10 mouse cellular contexts compared by ENCODE assay signal in the genomic region with DNA sequence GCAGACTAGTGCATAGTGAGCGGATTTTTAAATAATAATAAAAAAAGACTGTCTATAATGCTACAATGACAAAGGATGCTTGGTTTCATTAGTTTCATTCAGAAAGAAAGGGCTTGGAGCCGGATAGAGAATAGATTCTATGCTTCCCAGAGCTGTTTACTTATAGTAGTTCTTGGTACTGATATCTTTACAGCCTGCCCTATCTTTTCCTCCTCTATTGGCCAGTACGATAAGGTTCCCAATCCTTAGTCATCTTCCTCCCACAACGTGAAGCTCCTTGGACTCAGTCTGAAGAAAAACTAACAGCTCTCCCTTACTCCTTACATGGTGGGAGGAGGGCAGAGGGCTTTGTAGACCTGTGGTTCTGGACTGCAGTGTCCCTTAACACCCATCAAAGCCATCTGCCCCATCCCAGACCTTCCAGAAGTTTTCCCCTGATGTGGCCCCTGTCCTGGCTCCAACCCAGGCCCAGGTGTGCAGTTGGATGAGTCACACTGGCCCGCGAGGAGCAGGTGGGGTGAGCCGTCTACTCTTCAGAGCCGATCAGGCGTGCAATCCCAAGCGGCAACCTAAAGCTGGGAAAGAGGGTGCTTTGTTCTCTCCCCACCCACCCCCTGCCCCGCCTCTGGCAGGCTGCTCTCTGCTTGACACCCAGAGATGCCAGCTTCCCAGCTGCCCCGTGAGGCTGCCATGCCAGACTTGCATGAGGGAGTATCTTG.
DNase-seq lines count a peak whose midpoint lies in the region; ATAC-seq and TF ChIP-seq lines count a peak whose summit lies in the region.
"Had no signal": no experiment of that assay in that cellular context is flagged by ENCODE, and none has a peak within 500 bp of the region (broad histone marks: within the 10 kb centered on the region; RNA-seq: fewer than 3 reads in every experiment).

No protein-coding gene starts in this region.

- no peaks in the 10 kb centered on the region for H3K9me3 ChIP-seq in forebrain, embryonic 10.5 days
- no peaks in the 10 kb centered on the region for H3K9me3 ChIP-seq in forebrain, embryonic 11.5 days (ENCODE audit: control insufficient read depth, low read length)
- H3K9me3 ChIP-seq in limb, embryonic 12.5 days: no peaks in the 10 kb centered on the region
- H3K9me3 ChIP-seq in limb, embryonic 10.5 days (replicated peaks): no peaks in the 10 kb centered on the region
- no peaks in the 10 kb centered on the region for H3K9me3 ChIP-seq in intestine, embryonic 15.5 days

- peak overlapping the region; percentile 62; the same call in 1 of the 2 replicates for H3K27ac ChIP-seq in forebrain, embryonic 10.5 days
- H3K27ac ChIP-seq in forebrain, embryonic 11.5 days (ENCODE audit: low read depth, low read length): no peak overlapping the region
- H3K27ac ChIP-seq in limb, embryonic 12.5 days: no peak overlapping the region
- H3K27ac ChIP-seq in limb, embryonic 10.5 days: no peak overlapping the region
- H3K27ac ChIP-seq in intestine, embryonic 15.5 days: no peak overlapping the region

- TF ChIP-seq POLR2A in brain, embryonic 14.5 days (IDR thresholded peaks at IDR 0.05; ENCODE audit: borderline replicate concordance, extremely low read depth, insufficient read depth, insufficient read length, poor library complexity, severe bottlenecking): no peak

- H3K4me1 ChIP-seq in forebrain, embryonic 10.5 days: peaks cover 8% of the 10 kb centered on the region
- no peaks in the 10 kb centered on the region for H3K4me1 ChIP-seq in forebrain, embryonic 11.5 days (replicated peaks; ENCODE audit: control insufficient read depth, insufficient read depth, low read length)
- H3K4me1 ChIP-seq in limb, embryonic 12.5 days (replicated peaks): 0 out of 2 replicates have a peak, but pooled peaks cover 3% of the 10 kb centered on the region
- H3K4me1 ChIP-seq in limb, embryonic 10.5 days: no peaks in the 10 kb centered on the region
- 0 out of 2 replicates have a peak, but pooled peaks cover 5% of the 10 kb centered on the region for H3K4me1 ChIP-seq in intestine, embryonic 15.5 days (replicated peaks)

- no peak for TF ChIP-seq CTCF in brain, embryonic 14.5 days (IDR thresholded peaks at IDR 0.05; ENCODE audit: borderline replicate concordance, extremely low read depth, insufficient read depth, insufficient read length)

- H3K4me2 ChIP-seq in forebrain, embryonic 11.5 days (ENCODE audit: low read depth, low read length, severe bottlenecking): no peak overlapping the region
- no peak overlapping the region for H3K4me2 ChIP-seq in limb, embryonic 12.5 days
- no peak overlapping the region for H3K4me2 ChIP-seq in intestine, embryonic 15.5 days (replicated peaks)

- no peak for DNase-seq in forebrain, embryonic 10.5 days (ENCODE audit: extremely low spot score, low spot score)
- no peak for DNase-seq in forebrain, embryonic 11.5 days (ENCODE audit: low spot score)
- DNase-seq in limb, embryonic 10.5 days (ENCODE audit: low spot score): no peak
- DNase-seq in brain, embryonic 14.5 days (ENCODE audit: low read depth): peak; percentile 81
- DNase-seq in thymus, postnatal 36 days: no peak
- DNase-seq in adrenal gland, postnatal 10 days: no peak
- DNase-seq: gastrocnemius, postnatal 10 days; heart, postnatal 36 days had no signal

- H3K27me3 ChIP-seq in forebrain, embryonic 10.5 days (ENCODE audit: poor library complexity, severe bottlenecking): no peaks in the 10 kb centered on the region
- no peaks in the 10 kb centered on the region for H3K27me3 ChIP-seq in forebrain, embryonic 11.5 days (ENCODE audit: control insufficient read depth, insufficient read depth, low read length)
- H3K27me3 ChIP-seq in limb, embryonic 12.5 days: no peaks in the 10 kb centered on the region
- peaks cover 16% of the 10 kb centered on the region for H3K27me3 ChIP-seq in limb, embryonic 10.5 days (ENCODE audit: low read depth, poor library complexity, severe bottlenecking)
- H3K27me3 ChIP-seq in intestine, embryonic 15.5 days (replicated peaks): no peaks in the 10 kb centered on the region

- H3K9ac ChIP-seq in forebrain, embryonic 11.5 days (ENCODE audit: low read length): no peak overlapping the region
- no peak overlapping the region for H3K9ac ChIP-seq in limb, embryonic 12.5 days (replicated peaks)
- H3K9ac ChIP-seq in intestine, embryonic 15.5 days: no peak overlapping the region

- H3K4me3 ChIP-seq in forebrain, embryonic 10.5 days: no peak overlapping the region
- H3K4me3 ChIP-seq in forebrain, embryonic 11.5 days (ENCODE audit: low read depth, low read length): no peak overlapping the region
- H3K4me3 ChIP-seq in limb, embryonic 12.5 days (replicated peaks): no peak overlapping the region
- H3K4me3 ChIP-seq in limb, embryonic 10.5 days: no peak overlapping the region
- H3K4me3 ChIP-seq in intestine, embryonic 15.5 days (replicated peaks): no peak overlapping the region

- no peaks in the 10 kb centered on the region for H3K36me3 ChIP-seq in forebrain, embryonic 10.5 days (replicated peaks)
- no peaks in the 10 kb centered on the region for H3K36me3 ChIP-seq in forebrain, embryonic 11.5 days (ENCODE audit: control insufficient read depth, insufficient read depth, low read length)
- no peaks in the 10 kb centered on the region for H3K36me3 ChIP-seq in limb, embryonic 12.5 days
- no peaks in the 10 kb centered on the region for H3K36me3 ChIP-seq in limb, embryonic 10.5 days
- no peaks in the 10 kb centered on the region for H3K36me3 ChIP-seq in intestine, embryonic 15.5 days

- ATAC-seq in forebrain, embryonic 11.5 days (replicated peaks; ENCODE audit: low FRiP score): no peak
- 0 out of 2 replicates have a peak, but pooled peaks have one; percentile 31 for ATAC-seq in limb, embryonic 12.5 days (ENCODE audit: insufficient number of reproducible peaks, insufficient read depth, low FRiP score, low TSS enrichment, low read depth)
- peak; percentile 88 for ATAC-seq in intestine, embryonic 15.5 days

- WGBS in forebrain, embryonic 10.5 days: 62% methylated on average over 12 of the region's 12 CpGs
- 54% methylated on average over 12 of the region's 12 CpGs for WGBS in forebrain, embryonic 11.5 days
- WGBS in limb, embryonic 12.5 days: 82% methylated on average over 12 of the region's 12 CpGs
- WGBS in limb, embryonic 10.5 days: 84% methylated on average over 12 of the region's 12 CpGs
- 64% methylated on average over 12 of the region's 12 CpGs for WGBS in intestine, embryonic 15.5 days
